Mouse (Mus musculus): Measurements from ENCODE around the gene Akap1.

- no peak for TF ChIP-seq CTCF (IDR thresholded peaks at IDR 0.05)
- TF ChIP-seq POLR2A (IDR thresholded peaks at IDR 0.05; ENCODE audit: insufficient read depth, low read depth, low read length): no peak
- TF ChIP-seq EP300 (IDR thresholded peaks at IDR 0.05; ENCODE audit: insufficient read depth, low read depth, low read length): no peak
Measured at GRCm38 (mm10) chr11:88843305-88843704, 21.1 kb downstream of the Akap1 start.

Measured in heart, adult 2 months (tissue).